Mouse (Mus musculus): Measurements from ENCODE around the gene Fam234b.

The Fam234b gene

DNA sequence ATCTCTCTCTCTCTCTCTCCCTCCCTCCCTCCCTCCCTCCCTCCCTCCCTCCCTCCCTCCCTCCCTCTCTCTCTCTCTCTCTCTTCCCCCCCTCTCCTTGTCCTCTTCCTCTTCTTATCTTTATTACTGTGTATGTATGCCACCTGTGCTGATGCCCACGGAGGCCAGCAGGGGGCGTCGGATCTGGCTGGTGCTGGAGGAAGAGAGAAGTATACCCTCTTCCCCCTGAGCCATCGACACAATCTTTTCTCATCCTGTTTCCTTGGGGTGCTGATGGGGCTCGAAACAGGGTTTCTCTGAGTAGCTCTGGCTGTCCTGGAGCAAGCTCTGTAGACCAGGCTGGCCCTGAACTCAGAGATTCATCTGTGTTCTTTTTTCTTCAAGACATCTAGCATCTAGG is 14.9 kb upstream of the Fam234b start:
- no peak for DNase-seq (ENCODE audit: low spot score)

DNA sequence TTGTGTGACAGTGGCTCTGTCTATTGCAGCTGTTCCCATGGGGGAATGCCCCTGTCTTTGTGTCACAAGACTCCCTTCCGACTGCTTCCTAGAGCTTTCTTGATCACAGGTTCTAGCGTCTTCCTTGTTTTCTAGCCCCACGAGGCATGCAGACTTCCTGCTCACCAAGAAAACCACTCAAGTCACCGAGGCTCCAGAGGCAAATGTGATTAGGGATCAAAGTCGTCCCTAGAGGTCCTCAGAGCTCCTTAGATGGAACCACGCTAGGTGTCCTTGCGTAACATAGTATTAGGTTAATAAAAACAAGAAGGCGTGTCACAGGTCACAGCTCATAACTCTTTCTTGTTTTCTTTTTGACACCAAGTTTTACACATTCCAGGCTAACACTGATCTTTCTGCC is 13.8 kb upstream of the Fam234b start:
- no peak for DNase-seq (ENCODE audit: low spot score)

DNA sequence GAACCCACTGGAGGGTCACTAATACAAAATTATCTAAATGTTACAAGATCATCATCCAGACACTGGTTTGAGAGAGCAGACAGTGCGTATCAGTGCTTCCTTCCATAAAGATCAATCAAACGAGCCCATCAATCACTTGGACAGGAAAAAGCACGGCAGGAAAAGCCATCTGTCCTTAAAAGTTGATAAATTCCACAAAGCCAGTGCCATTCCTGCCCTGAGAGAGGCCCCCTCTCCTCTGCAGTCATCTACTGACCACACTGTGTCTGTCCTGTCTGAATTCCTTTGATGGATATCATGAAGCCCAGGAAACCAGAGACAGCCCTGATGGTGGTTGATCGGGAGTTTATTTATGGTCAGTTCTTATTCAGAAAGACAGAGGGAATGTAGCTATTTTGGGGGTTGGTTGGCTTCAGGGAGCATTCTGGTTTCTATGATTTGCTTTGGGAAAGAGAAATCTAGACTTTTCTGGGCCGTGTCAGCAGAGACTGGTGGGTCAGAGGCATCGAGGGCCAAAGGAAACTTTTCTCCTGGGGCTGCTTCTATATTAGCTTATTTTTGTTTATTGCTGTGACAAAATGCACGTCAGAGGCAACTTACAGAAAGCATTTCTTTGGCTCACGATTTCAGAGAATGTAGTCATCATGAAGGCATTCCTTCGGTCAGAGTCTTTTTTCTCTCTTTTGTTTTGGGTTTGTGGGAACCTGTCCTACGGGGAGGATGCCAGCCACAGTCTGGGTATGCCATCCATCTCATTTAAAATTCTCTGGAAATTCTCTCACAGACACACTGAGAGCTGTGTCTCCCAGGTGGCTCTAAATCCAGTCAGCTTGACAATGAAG is 10.5 kb upstream of the Fam234b start:
- no peak for DNase-seq (ENCODE audit: low spot score)

DNA sequence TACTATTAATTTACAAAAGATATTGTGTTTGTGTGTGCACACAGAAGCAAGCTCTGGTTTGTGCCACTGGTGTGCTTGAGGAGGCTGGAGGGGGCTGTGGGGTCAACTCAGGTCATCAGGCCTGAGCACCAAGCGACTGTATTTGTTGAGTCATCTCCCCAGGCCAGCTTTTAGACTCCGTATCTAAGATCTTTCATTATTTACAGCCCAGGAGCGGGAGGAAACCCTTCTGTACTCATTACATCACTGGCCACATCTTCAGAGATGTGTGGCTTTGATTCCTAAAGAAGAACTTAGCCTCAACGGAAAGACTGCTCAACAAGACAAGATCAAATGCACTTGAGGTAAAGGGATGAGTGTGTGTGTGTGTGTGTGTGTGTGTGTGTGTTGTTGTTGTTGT is 9.1 kb upstream of the Fam234b start:
- DNase-seq (ENCODE audit: low spot score): no peak

DNA sequence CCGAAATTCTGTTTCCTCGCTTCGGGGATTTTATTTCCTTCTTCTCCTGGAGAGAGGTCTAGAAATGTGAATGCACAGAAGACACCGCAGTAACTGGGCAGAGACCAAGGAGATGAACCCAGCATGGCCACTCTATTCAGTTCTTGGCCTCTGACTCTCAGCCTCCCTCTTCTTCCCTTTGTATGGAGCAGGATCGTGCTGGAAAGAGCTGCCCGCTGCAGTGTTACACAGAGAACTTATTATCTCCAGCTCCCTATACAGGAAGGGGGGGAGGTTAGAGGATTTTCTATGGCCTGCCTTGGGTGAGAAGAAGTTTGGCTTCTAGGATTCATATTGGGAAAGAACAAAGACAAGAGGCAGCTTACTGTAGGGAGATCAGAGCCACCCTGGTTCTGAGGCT is 7.7 kb upstream of the Fam234b start:
- no peak for DNase-seq (ENCODE audit: low spot score)

DNA sequence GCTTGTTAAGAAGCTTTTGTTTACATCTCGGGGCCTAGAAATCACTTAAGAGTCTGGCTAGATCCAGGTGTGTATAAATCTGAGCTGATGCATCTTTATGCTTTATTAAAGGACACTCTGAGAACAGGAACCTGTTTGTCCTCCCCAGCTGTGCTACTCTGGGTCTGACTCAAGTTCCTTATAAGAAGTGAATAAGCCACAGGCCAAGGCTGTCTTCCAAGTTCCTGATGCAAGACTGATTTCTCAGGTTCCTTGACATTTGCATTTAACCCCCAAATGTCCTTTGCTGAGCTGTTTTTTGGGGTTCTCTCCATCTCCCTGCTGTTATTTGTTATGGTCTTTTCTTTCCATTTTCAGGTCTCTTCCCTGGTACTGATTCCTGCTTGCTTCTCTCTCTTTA is 5.9 kb upstream of the Fam234b start:
- no peak for DNase-seq (ENCODE audit: low spot score)

DNA sequence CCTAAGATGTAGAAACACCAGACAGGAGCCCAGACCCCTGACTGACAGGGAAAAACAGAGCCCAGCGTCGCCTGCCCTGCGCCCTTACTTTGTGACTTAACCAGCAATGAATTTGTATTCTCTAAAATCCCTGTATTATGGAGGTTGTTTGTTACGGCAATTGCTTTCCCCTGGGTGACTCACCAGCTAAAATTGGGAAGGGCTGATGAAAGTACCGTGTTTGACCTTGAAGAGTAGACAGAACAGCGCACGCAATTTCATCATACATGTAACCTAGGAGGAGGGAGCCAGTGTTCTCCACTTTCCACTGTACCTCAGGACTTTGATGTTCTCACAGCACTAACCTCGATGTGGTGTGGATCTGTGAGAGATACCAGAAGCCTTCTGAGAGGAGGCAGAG is 4.8 kb upstream of the Fam234b start:
- DNase-seq (ENCODE audit: low spot score): no peak

DNA sequence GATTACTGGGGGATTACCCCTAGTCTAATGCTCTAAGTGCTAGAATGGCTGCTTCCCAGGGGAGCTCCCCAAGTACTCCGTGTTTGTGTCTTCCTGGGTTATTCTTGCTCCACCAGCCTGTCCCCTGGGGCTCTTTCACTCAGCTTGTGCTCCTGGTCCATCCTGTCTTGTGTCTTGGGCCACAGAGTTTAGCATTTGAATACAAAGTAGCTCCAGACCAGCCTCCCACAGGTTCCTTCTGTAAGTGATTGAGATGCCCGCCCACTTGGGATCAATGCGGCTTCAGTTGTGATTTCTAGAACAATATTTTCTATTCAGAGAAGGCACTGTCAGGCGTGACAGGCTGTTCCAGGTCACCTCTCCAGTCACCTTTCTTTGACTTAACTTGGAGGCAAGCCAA is 4.0 kb upstream of the Fam234b start:
- DNase-seq (ENCODE audit: low spot score): peak; percentile 21

DNA sequence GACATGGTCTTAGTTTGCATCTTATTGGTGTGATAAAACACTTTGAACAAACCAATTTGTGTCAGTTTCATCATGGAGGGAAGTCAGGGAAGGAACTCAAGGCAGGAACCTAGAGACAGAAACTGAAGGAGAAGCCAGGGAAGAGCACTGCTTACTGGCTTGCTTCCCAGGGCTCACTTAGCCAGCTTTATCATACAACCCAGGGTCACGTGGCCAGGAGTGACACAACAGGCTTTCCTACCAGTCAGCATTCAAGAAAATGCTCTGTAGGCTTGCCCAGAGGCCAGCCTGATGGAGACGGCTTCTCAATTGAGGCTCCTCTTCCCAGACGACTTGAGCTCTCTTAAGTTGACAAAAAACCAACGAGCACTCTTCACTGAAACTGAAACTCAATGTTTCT is 2.9 kb upstream of the Fam234b start:
- no peak for DNase-seq (ENCODE audit: low spot score)

DNA sequence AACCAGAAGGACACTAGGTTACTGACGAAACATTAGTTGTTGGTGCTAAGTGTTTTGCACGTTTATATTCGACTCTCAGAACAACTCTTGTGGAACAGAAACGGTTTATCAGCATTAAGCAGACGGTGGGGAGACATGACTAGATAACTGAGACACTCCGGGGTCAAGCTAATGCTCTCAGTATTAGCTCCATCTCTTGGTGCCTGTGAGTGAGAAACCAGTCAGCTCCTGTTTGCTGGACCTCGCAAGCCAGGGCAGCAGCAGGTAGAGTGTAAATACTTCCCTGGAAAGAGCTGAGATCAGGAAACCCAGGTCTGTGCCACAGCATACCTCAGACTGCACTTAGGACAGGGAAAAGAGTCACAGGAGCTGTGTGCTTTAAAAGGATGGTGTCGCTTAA is 1.1 kb upstream of the Fam234b start:
- no peak for DNase-seq (ENCODE audit: low spot score)

DNA sequence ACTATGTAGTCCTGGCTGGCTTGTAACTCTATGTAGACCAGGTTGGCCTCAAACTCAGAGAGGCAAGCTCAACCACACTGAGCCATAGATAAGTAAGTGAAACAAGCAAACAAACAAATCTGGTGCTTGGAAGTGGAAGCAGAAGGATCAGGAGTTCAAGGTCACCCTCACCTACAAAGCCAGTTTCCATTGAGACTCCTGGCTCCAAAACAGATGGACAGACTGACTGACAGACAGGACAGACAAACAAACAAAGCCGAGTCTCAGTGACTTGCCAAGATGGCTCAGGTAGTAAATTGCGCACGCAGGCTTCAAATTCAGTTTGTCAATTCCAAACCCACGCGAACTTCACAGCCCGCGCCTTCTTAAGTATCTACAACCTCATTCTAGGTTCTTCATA is 331 bp upstream of the Fam234b start:
- no peak for DNase-seq (ENCODE audit: low spot score)

DNA sequence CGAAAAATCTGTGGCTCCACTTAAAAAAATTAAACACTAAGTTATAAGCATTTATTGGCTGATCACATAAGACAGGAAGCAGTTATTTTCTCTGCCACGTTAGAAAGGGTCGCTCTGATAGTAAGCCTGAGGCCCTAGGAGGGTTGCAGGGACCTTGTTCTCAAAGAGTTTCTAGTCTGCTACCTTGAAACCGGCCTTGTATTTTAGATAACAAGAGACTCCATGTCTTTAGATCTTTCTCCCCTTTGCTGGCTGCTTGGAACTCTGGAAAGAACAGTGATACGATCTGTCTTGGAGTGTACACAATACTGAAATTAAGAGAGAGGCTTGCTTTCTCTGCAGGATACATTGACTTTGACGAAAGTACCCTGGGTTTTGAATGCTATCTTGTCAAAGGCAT is 949 bp downstream of the Fam234b start:
- no peak for DNase-seq (ENCODE audit: low spot score)

DNA sequence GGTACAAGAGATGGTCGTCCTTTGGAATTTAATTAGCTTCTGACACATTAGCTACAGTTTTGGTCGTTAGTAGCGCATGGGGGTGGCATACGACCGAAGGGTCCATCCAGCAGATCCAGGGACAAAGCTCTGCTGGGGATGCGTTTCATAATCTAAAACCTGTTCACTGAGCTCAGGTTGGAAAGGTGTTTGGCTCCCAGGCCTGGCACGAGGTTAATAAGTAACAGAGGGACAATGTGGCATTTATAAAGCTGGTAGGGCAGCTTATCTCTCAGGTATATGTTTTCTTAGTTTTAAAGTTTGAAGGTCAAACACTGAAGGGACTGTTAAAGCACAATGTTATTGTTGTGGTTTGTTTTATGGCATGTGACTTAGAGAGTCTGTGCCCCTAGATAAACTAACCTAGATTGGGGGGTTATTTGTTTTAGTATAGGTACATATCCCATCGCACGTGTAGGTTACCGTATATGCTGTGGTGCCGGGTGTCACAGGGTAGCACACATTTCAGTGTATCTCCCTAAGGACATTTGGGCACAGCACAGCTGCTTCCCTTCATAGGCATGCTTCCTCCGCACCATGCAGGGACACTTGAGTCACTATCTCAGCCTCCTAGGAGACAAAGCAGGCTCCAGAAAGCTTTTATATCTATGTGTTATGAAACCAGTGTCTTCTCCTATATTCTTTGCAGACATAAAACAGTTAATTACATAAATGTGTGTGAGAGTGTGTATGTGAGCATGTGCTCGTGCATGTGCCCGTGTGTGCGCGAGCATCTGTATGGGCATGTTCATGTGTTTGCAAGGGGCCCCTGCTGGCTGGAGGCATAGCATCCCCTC is 2.6 kb downstream of the Fam234b start:
- no peak for DNase-seq (ENCODE audit: low spot score)

DNA sequence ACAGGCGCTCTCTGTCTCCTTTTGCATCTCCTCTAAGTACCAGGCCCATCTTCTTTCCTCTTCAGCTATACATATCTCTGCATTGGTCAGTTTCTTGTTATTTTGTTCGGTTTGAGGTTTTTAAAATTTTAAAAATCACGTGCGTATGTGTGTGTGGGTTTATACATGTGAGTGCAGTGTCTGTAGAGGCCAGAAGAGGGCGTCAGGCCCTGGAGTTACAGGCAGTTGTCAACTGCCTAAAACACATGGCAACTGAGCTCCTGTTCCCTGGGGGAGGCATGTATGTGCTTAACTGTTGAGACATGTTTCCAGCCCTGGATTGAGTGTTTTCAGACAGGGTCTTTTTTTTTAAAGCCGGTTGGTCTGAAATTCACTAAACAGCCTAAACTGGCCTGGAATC is 4.9 kb downstream of the Fam234b start:
- DNase-seq (ENCODE audit: low spot score): no peak

DNA sequence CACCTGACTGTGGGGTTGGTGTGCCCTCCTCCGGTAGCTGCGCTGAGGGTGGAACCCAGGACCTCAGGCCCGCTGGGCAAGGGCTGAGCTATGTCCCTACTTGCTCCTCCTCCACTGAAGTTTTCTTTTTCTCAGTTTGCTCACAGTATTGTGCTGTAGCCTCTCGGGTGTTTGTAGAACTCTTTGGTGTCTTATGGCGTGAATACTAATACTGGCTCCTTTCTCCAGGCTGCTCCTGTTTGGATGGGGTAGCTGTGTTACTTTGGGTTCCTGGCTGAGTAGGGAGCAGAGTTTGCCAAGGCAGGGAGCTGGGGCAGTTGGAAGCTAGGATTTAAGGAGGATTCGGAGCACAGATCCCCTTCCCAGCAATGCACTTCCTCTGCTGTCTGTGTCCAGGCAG is 6.0 kb downstream of the Fam234b start:
- DNase-seq (ENCODE audit: low spot score): no peak

DNA sequence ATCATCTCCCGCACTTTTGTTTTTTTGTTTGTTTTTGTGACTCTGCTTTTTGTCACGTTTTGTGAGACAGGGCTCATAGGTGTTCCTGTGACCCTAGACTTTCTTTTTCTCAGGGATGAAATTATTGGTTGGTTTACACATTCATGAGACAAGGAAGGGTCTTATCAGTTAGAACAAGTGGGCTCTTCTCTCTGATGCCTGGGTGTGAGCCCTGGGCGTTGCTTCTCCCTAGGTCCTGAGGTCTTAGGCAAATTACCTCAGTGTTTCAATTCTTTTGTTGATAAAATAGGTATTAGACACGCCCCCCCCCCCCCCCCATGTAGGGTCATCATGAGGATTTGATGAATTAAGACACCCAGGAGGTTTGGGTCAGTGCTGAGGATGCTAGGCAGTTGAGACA is 7.1 kb downstream of the Fam234b start:
- no peak for DNase-seq (ENCODE audit: low spot score)

DNA sequence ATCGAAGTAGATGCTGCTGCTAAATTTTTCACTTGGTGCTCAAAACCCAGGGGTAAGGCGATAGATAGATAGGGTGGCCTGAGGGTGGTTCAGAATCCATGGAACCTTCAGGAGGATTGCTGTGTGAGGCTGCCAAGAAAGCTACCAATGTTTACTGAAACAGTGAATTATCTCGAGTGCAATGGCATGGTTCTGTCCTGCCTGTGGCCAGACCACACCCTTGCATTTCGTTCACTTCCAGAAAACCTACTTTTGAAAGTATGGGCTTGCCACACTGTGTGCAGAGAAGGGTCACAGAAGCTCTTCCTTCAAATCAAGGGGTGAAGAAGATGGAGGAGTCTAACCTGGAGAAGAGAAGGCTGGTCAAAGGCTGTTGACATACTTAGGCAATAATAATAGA is 8.0 kb downstream of the Fam234b start:
- no peak for DNase-seq (ENCODE audit: low spot score)

DNA sequence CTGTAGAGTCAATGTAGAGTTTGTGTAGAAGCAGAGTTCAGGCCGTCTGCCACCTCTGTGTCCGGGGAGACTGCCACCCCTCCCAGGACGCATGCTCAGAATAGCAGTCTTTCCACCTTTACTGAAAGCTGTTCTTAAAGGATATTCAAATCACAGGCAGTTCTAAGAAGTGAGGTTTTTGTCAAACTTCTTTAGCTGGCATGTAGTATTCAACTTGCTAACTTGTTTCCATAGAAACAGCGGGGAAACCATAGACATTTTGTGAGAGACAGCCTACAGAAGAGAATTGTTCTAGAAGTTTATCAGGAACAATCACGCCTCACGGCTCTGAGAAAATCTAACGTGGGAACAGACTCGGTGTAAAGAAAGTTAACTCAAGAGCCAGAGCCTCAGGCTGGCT is 9.1 kb downstream of the Fam234b start:
- no peak for DNase-seq (ENCODE audit: low spot score)

DNA sequence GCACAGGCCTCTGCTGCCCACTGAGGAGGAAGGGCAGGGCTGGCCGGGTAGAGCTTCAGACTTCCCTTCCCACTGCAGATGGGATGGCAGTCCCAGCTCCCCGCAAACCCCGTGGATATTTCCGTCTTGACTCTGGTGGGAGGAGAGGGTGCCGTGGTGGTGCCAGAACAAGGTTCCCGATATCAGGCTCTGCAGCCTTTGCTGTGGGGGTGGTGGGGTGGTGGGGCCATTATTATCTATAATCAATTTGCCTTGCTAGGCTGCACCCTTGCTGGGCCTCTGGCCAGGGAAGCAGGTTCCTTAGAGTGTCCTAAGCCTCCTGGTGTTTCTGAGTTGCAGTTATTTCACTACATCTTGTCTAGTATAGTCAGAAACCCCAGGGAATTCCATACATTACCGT is 13.4 kb downstream of the Fam234b start:
- no peak for DNase-seq (ENCODE audit: low spot score)

DNA sequence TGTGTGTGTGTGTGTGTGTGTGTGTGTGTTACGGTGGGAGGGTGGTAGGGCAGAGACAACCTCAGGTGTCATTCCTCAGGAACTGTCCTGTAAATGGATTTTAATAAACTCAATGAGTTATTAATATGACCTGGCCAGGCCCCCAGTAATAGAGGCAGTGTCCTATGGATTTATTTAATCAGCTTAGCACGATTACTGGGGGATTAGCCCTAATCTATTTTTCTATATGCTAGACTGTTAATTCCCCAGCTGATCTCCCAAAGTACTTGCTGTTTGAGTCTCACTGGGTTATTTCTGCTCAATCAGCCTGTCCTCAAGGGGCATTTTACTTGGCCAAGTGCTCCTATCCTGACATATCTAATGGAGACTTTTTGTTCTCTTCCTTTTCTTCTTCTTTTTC is 14.9 kb downstream of the Fam234b start:
- no peak for DNase-seq (ENCODE audit: low spot score)

DNA sequence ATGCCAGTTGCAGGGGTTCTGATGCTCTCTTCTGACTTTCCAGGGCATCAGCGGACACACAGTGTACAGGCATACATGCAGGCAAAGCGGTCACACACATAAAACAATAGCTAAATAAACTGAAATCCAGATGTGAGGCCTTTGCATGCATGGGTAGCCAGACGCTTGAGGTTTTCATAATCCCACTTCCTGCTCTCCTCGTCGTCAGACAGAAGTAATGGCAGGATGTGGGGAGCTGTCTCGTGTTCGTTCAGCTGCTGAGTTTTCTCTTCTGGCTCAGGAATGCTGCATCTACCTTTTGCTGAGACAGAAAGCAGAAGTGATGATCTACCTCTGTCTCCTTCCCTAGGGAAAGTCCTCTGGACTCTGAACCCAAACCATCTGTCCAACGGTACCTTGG is 20.6 kb downstream of the Fam234b start:
- no peak for DNase-seq (ENCODE audit: low spot score)

DNA sequence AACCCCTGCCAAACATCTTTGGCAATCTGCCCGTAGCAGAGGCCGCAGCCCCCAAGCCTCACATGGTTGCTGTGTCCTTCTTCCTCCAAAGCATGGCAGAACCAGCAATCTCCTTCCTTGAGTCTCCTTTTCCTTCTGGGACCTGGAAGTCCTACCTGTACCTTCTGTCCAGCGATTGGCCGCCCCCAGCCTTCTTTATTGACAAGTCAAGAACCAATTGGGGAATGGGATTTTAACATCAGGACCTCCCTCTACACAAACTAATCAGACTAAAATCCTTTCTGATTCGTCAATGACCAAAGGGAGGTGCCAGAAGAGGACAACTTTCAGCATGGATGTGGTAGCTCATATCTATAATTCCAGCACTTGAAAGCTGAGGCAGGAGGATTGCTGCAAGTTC is 22.1 kb downstream of the Fam234b start:
- no peak for DNase-seq (ENCODE audit: low spot score)

DNA sequence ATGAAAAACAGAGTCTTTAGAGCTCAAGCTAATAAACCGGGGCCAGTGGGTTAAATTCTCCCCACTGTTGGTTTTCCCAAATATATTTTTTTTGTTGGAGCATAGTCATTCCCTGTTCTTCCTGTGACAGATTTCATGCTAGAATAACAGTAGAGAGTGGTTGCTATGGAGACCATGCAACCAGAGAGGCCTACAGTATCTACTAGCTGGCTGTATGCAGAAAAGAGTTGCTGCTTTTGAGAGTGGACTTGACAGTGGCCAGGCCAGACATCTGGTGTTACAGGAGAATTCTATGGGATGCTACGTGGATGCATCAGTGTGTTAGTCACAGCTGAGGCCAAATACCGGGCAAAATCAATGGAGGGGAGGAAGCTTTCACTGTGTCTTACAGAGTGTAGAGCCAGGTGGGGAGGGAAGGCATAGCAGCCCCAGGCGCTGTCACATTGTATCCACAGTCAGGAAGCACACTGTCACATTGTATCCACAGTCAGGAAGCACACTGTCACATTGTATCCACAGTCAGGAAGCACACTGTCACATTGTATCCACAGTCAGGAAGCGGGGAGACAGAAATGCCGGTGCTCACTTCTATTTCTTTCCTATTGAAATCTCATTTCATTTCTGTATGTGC is 26.1 kb downstream of the Fam234b start:
- peak; percentile 29 for DNase-seq (ENCODE audit: low spot score)
